Mouse (Mus musculus): ENCODE results near the gene Aldh4a1.
A peak's percentile ranks its signal among the peaks of the same experiment; 100 is the strongest.

Aldh4a1 gene

GRCm38 (mm10) chr4:139622373-139623282 lies at the start of gene Aldh4a1:
TSS of gene Aldh4a1 (plus strand) at chr4:139622866.
- DNase-seq (ENCODE audit: inconsistent ontology term): peak; percentile 96

- no peak for DNase-seq (ENCODE audit: inconsistent ontology term)
Observed at GRCm38 (mm10) chr4:139572928-139573512, 49.6 kb upstream of the Aldh4a1 start.

- DNase-seq (ENCODE audit: inconsistent ontology term): peak; percentile 100
Observed at GRCm38 (mm10) chr4:139574156-139574798, 48.4 kb upstream of the Aldh4a1 start.

- DNase-seq (ENCODE audit: inconsistent ontology term): no peak
Observed at GRCm38 (mm10) chr4:139574799-139575672, 47.6 kb upstream of the Aldh4a1 start.

- no peak for DNase-seq (ENCODE audit: inconsistent ontology term)
Observed at GRCm38 (mm10) chr4:139575673-139576003, 47.0 kb upstream of the Aldh4a1 start.

GRCm38 (mm10) chr4:139576251-139576880 lies 46.3 kb upstream of the Aldh4a1 start:
- no peak for DNase-seq (ENCODE audit: inconsistent ontology term)

- no peak for DNase-seq (ENCODE audit: inconsistent ontology term)
Observed at GRCm38 (mm10) chr4:139577006-139577405, 45.7 kb upstream of the Aldh4a1 start.

- no peak for DNase-seq (ENCODE audit: inconsistent ontology term)
Observed at GRCm38 (mm10) chr4:139578389-139578788, 44.3 kb upstream of the Aldh4a1 start.

GRCm38 (mm10) chr4:139579003-139579402 lies 43.7 kb upstream of the Aldh4a1 start:
- DNase-seq (ENCODE audit: inconsistent ontology term): no peak

- no peak for DNase-seq (ENCODE audit: inconsistent ontology term)
Observed at GRCm38 (mm10) chr4:139579466-139579865, 43.2 kb upstream of the Aldh4a1 start.

GRCm38 (mm10) chr4:139580663-139581336 lies 41.9 kb upstream of the Aldh4a1 start:
- peak; percentile 86 for DNase-seq (ENCODE audit: inconsistent ontology term)

GRCm38 (mm10) chr4:139581427-139582051 lies 41.1 kb upstream of the Aldh4a1 start:
- DNase-seq (ENCODE audit: inconsistent ontology term): no peak

GRCm38 (mm10) chr4:139582346-139582745 lies 40.3 kb upstream of the Aldh4a1 start:
- no peak for DNase-seq (ENCODE audit: inconsistent ontology term)

- DNase-seq (ENCODE audit: inconsistent ontology term): no peak
Observed at GRCm38 (mm10) chr4:139582903-139583302, 39.8 kb upstream of the Aldh4a1 start.

- peak; percentile 47 for DNase-seq (ENCODE audit: inconsistent ontology term)
Observed at GRCm38 (mm10) chr4:139583629-139584245, 38.9 kb upstream of the Aldh4a1 start.

- no peak for DNase-seq (ENCODE audit: inconsistent ontology term)
Observed at GRCm38 (mm10) chr4:139584704-139585103, 38.0 kb upstream of the Aldh4a1 start.

GRCm38 (mm10) chr4:139585713-139586112 lies 37.0 kb upstream of the Aldh4a1 start:
- DNase-seq (ENCODE audit: inconsistent ontology term): no peak

GRCm38 (mm10) chr4:139587370-139587769 lies 35.3 kb upstream of the Aldh4a1 start:
- no peak for DNase-seq (ENCODE audit: inconsistent ontology term)

GRCm38 (mm10) chr4:139587773-139588172 lies 34.9 kb upstream of the Aldh4a1 start:
- DNase-seq (ENCODE audit: inconsistent ontology term): peak; percentile 81

All from Muller cell, postnatal 12 days (primary cell).